Mouse (Mus musculus) frontal cortex, adult 2 months (tissue): ENCODE measurements around the gene Armc6. TPM values are rescaled to one million over a fixed set of nuclear protein-coding genes. Genes with fewer than 3 reads are reported as not detected.
"Not testable (repeated sequence)": the region's sequence is repeated elsewhere in the genome, so short reads cannot be mapped to it uniquely, and the experiment has no call there.

Experiments
- DNase-seq, 2 experiments: peaks; one replicate each; pipeline ENCODE4 v3.0.0; 2022; ENCODE audit warnings: low spot score in 1 of 2; ENCODE audit errors: extremely low spot score in 1 of 2
- polyA plus RNA-seq: library from polyadenylated mRNA; depleted of rRNA; stranded (reverse); fragments of >200 nt; gene quantifications from 2 replicates; pipeline ENCODE4 v1.2.3, GENCODE M21; 2012

The Armc6 gene
- polyA plus RNA-seq, 1 experiment, result 45.6 TPM

DNA sequence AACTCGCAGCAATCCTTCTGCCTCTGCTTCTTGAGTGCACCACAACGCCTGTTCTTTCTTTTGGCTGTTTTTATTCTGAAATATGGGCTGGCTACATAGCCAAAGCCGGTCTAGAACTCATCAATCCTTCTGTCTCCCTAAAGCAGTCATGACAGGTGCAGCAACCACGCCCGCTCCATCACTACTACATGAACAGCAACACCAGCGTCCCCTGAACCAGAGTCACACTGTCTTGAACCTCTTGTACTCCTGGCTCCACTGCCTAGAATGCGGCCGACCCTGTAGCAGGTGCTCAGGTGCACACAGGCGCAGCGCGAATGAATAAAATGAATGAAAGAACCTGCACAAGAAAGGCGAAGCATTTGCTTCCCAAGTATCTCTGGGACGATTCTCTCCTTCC lies 660 bp downstream of the Armc6 start:
- no peak for DNase-seq

DNA sequence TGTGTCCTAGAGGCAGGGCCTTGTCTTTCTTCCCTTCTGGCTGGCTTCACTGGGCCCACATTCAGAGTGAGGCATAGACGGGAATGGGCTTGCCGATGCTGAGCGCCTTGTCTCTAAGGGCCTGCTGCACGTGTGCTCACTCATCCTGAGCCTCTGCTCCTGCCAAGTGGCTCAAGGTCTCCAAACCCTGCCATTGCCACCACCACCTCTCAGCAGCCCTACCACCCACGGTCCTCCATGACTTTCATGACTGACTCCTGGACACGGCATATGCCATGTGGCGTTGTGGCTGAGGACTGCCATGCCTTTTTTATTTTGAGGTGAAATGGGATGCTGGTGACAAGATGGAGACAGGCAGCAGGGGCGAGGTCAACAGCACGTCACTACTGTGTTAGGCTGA lies 3.4 kb downstream of the Armc6 start:
- DNase-seq, result no peak

DNA sequence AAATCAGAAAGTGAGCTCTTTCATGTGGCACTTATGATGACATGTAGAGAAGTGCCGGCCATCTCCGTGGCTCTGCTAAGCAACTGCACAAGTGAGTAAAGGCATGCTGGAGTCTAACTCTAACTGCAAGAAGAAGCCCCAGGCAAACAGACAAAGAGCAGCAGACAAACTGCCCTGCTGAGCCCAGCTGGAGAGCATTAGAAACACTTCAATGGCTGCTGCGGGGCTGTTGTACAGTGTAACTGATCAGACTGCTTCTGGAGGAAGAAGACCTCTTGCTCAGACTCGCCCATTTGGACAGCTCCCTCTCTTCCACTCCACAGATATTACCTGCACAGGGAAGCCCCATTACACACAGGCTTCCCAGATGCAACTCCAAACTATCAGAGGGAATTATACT lies 6.3 kb downstream of the Armc6 start:
- DNase-seq, result no peak

DNA sequence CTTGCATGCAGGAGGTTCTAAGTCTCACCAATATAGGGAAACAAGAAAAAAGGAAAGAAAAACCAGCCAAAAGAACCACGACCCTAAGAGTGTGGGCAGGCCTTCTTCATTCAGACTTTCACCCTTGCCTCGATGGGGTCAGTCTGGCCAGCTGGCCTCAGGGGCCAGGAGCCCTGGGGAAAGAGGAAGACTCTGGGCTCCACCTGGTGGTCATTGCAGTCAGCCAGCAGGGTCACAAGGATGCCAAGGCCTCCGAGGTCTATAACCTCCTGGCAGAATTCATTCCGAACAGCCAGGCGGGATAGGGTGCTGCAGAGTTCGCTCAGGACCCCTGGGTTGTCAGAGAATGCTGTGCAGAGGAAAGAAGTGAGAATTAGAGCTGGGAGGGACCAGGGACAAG lies 10.9 kb downstream of the Armc6 start:
- DNase-seq, result peak in 1 of 2 experiments; percentile 58

DNA sequence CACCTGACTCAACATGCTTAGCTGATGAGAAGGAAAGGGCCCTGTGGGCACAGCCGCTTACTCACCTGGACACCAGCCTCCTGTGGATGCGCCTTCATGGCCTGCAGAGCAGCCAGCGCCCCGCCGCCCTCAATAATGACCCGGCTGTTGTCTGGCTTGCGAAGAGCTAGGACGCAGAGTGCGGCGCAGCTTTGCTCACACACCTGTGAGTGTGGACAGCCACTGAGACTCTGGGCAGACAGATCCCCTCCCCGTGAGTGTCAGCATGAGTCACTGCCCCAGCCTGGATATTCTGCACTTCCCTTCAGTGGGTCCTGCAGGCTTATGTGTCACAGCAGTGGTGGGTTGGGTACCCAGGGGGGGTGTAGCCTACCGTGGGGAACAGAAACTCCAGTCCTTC lies 12.2 kb downstream of the Armc6 start:
- DNase-seq, result no peak

DNA sequence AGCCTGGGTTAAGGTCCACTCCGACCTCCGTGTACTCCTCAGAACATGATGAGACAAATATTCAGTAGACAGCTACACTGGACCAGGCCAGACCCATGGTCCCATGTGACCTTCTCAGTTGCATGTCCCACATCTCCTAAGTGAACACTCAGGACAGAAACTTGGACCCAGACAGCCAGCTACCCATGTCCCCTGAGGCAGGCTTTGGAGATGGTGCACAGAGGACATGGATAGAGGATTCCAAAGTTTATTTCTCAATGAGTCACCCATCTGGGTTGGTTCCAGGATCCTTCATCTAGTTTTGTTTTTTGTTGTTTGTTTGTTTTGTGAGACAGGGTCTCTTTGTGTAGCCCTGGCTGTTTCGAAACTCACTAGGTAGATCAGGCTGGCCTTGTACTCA lies 13.4 kb downstream of the Armc6 start:
- DNase-seq, result no peak

DNA sequence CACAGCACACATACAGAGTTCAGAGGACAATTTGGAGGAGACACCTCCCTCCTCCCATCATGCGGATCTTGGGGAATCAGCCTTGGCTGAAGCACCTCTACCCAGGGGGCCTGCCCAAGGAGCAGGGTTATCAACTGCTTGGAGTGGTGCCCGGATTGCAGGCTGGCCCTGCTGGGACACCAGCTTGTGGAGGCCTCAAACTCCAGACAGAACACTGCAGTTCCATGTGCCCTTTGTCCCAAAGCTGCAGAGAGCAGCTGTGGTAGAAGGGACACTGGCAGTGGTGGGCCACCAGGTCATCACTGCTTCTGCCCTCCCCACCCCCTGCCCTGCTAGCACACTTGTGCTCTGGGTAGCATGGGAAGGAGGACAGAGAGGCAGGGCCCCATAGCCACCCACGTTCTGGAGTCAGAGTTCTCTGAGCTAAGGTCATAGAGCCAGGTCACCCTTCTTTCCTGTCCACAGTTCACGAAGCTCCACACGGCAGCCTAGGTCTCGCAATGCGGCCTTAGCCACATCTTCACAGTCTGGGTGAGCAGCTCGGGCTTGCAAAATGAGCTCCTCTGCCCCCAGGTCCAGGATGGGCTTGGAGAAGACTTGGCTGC lies 13.9 kb downstream of the Armc6 start:
- no peak for DNase-seq

DNA sequence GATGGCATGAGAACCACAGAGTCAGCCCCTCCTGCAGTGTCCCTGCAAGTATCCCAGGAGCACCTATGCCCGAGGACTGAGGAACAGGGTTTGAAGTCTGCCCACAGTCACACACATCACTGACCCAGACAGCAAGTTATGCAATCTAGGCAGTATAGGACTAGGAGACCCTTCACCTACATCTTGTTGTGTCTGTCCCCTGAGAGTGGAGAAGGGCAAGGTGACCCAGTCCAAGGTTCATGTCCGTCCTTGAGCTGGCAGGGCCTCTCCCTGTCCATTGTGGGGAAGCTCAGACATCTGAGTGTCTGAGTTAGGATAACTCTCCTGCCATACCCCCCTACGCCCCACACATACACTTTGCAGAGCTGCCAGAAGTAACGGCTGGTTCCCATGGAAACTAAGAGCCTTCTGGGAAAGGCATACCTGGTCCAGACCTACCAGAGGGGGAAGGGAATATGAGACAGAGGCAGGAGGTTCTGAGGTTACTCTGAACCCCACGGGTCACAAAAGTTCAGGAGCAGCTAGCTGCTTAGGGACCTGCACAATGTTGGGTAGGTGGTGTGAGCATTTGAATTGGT lies 15.1 kb downstream of the Armc6 start:
- peak in 1 of 2 experiments; percentile 22 for DNase-seq

DNA sequence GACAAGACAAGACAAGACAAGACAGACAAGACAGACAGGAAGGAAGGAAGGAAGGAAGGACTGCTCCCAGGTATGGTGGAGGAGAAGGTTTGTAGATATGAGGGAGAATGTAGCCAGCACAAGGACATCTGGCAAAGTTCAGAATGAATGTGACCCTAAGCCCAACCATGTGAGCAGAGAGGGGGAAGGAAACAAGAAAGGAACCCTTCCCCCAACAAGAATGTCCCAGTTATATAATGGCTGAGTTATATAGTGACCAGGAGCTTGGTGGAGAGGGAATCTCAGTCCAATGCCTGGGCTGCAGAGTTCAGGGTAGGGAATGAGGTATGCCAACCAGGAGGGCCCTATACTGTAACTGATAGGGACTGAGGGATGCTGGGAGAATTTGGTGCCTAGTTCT lies 16.8 kb downstream of the Armc6 start:
- DNase-seq, result no peak

DNA sequence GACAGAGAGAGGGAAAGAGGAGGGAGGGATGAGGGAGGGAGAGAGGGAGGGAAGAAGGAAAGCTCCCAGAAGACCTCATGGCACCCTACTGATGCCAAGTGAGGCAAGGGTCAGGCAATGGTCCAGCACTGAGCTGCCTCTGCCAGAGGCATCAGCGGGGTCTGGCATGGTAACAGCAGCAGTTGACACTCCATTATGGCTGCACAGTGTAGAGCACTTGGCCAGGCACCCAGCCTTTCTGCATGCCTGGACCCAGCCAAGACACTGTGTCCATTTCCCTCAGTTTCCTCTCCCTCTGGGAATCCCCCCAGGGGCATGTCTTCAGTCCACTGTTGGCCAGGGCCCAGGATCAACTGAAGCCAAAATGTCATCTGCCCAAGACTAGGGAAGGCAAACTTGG lies 17.7 kb downstream of the Armc6 start:
- peak; percentile 78 to 82 for DNase-seq

DNA sequence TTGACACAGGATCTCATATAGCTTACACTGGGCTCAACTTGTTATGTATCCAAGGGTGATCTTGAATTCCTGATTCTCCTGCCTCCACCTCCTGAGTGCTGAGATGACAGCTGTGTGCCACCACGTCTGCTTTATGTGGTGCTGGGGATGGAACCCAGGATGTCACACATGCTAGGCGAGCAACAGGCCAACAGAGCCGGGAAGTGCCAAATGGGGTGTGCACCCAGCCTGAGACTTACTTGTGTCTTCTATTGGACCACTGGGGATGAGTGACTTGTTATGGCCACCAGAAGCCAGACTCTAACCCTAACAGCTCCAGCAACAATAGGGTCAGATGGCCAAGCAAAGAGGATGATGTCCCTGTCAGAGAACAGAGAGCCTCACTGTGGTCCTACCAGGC lies 18.1 kb downstream of the Armc6 start:
- not testable (repeated sequence) for DNase-seq

DNA sequence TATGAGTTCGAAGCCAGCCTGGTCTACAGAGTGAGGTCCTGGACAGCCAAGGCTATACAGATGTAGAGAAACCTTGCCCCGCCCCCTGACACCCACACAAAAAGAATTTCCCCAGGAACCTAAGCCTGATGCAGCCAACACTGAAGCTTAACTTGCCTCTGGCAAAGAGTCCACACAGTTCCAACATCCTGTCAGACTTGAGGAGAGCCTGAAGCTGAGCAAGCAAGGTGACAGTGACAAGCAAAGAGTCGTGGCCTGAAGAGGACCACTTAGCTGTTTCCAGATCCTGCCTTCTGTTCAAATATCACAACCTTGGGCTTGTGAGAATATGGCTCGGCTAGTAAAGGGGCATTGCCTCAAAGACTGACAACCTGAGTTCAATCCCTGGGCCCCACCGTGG lies 19.2 kb downstream of the Armc6 start:
- DNase-seq, result no peak

DNA sequence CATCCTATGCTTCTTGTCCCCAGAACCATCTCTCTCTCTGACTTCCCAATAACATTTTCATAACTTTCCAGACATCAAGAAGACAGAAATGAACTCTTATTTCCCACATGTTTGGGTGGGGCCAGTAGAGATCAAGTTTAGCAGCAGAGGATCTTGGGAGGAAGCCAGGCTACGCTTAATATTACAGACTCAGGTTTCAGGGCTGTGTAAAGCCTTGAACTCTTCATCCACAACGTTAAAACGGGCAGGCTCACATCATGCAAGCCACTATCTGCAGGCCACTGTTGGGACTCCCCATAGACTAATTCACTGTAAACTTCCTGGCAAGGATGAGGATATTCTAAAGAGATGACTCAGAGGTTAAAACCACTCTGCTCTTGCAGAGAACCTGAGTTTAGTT lies 19.9 kb downstream of the Armc6 start:
- no peak for DNase-seq

DNA sequence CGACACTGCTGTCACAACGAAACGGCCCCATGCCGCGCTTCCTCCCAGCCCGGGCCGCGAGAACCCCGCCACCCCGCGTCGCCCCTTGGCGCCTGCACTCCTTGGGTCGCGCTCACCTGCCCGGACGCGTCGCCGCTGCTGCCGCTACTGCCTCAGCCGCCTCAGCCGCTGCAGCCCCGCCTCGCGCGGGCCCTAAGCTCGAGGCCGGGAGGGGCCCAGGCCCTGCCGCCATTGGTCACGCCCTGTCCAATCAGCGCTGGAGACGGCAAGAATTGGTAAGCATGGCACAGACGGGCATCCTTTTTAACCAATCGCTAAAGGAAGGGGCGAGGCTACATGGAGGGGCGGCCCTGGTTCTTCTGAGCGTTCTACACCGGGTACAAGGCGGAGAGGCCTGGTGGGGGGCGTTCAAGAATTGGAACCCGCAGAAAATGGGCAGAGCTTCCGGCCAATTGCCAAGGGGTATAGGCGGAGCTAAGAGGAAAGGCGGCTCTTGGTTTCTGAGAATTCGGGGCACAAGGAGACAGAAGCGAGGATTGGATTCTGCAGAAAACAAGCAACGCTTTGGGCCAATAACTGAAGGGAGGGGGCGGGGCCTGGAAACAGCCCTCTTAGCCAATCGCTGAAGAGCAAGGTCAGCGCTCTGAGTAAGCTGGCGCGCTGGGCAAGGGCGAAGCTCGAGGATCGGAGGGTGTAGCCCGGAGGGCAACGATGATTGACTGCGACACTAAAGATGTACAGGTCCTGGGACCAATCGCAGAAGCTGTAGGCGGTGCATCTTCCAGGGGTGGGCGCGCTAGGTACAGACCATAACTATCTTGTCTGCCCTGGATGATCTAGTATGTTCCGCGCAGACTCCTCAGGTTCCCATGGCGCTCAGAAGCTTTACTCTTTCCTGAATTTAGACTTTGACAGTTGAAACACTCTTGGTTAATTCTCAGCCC lies 21.9 kb downstream of the Armc6 start, which contains the start of gene Slc25a42:
Slc25a42 (minus strand) TSS at position 194 of the 944 bp plus-strand sequence.
- DNase-seq, result peak; percentile 99 to 100

DNA sequence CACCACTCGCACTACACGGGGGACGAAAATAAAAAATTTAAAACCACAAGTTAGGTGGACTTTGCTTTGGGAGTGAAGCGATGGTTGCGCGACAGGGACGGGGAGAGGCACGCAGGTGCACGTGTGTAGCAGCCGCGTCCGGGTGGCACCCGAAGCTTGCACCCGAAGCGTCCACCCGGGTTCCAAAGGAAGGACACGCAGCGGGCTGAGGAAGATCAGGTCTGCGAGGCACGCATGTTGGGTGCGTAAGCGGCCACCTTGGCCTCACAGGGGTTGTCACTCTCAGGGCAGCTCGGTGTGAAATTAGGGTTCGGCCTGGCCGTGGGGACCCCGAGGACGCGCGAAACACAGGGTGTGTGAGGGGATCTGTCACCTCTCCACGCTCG lies 22.5 kb downstream of the Armc6 start:
- DNase-seq, result peak in 1 of 2 experiments; percentile 38

DNA sequence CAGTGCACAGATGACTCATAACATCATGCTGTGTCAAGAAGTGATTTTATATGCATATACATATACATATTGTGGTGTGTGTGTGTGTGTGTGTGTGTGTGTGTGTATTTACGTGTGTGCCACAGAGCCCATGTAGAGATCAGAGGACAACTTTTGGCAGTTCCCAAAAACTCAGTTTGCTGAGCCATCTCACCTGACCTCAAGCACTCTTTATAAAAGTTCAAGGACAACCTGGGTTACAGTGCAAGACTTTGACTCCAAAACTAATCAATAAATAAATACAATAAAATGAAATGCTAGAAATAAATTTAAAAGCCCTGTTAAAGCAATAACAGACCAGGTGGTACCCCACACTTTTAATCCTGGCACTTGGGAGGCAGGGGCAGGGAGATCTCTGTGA lies 23.0 kb downstream of the Armc6 start:
- DNase-seq, result no peak

DNA sequence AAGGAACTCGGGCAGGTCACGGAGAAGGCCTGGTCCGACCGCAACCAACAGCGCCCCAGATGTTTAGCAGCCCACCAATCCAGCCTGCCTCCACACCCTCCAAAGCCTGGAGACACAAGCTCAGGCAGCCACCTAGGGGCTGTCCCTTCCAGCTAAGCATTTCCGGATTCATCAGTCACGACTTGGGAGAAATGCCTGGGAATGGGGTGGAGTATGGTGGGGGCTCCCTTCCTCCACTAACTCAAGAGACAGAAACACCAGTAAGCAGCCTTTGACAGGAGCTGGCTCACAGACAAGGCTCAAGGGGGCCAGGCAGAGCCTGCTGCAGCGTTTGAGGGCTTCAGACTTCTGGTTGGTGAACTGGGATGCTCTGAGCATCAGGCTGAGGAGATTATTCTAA lies 23.7 kb downstream of the Armc6 start:
- DNase-seq, result peak in 1 of 2 experiments; percentile 70

DNA sequence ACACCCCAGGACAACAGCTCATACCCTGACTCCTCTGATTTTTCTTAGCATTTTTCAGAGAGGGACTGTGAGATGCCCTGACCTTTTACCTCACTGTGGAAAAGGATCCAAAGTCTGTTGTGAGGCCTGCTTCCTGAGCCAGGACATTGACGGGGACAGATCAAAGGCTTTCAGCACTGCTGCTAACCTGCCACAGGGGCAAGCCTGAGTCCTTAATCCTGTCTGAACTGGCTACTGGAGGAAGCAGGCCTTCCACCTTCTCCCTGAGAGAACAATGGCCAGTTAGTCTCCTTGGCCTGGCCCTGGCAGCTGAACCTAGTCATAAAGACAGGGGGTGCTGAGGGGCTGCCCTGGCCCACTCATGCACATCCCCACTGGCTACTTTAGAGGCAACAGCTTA lies 26.1 kb downstream of the Armc6 start:
- no peak for DNase-seq

DNA sequence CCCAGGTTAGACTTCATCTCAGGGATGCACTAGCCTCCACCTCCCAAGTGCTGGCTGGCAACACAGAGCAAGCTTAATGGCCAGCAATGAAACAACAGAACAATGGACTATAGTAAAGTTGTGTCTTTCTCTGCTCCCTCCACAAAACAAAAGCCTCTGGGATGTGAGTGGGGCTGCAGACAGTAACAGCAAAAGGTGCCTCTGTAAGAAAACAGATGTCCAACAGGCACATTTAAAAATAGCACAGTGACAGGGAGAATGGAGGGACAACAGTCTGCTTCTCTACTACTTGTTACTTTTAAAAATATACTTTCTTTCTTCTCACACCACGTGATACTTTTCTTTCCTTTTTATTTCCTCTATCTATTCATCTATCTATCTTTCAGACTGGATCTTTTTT lies 29.5 kb downstream of the Armc6 start:
- DNase-seq, result no peak

DNA sequence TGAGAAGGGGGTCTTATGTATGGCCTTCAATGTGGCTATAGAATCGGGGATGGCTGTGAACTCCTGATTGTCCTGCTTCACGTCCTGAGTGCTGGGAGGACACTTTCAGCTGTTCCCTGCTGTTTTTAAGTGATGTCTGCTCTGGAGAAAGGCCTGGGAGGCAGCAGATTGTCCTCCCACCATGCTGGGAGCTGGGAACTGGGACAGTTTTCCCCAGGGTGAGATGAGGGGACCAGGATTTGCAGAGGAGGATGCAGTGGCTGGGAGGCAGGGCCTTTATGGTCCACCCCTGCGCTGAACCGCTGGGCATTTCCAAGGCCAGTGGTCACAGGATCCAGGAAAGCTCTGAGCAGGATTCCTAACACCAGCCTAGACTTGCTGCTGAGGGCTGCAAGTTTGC lies 31.2 kb downstream of the Armc6 start:
- peak in 1 of 2 experiments; percentile 35 for DNase-seq

DNA sequence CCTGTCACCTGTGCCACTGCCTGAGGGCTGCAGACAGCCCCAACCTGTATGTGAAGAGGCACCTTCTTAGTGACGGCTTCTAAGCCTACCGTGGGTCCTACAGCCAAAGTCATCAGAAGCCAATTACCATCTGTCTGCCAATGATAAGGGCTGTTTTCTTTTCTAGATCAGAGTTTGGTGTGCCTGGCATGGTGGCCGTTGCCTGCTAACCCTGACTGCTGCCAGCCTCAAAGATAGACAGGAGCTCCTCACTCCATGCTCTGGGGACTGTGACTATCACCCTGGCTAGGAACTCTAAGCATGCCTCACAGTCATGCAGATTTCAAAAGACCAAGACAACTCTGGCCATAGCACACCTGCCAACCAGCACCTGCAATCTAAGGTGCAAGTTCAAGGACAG lies 32.8 kb downstream of the Armc6 start:
- no peak for DNase-seq
